Mouse (Mus musculus) CH12.LX (cell line): ENCODE measurements at regions not wholly inside any gene's neighbourhood (a gene's known extent, or its start where the extent isn't known, plus 50 kb on each side); places are given as distances from the start of the nearest gene placed in this dataset.

ENCODE experiments used
- BHLHE40 ChIP-seq: IDR thresholded peaks from 2 replicates; pipeline ENCODE4 v1.6.1; 2011; ENCODE audit warnings: mild to moderate bottlenecking, low read depth, low read length, improper control_type of control experiment
- CHD1 ChIP-seq: IDR thresholded peaks from 2 replicates; pipeline ENCODE4 v1.6.1; 2012; ENCODE audit warnings: low read depth, low read length, improper control_type of control experiment, inconsistent platforms
- CHD2 ChIP-seq: IDR thresholded peaks from 2 replicates; pipeline ENCODE4 v1.6.1; 2011; ENCODE audit warnings: low read length, improper control_type of control experiment
- CTCF ChIP-seq, 2 experiments: IDR thresholded peaks in 1 of 2; conservative IDR thresholded peaks in 1 of 2; 2 replicates each; pipeline ENCODE4 v1.5.1; 2011 to 2012; ENCODE audit warnings: low read depth in 2 of 2, low read length in 2 of 2, improper control_type of control experiment in 1 of 2, inconsistent platforms in 1 of 2, mild to moderate bottlenecking in 1 of 2, moderate library complexity in 1 of 2
- E2F4 ChIP-seq: IDR thresholded peaks from 2 replicates; pipeline ENCODE4 v1.6.1; 2011; ENCODE audit warnings: low read depth, low read length, improper control_type of control experiment; ENCODE audit not compliant: insufficient replicate concordance
- JUND ChIP-seq: conservative IDR thresholded peaks from 2 replicates; pipeline ENCODE4 v1.6.1; 2011; ENCODE audit warnings: low read depth, low read length, improper control_type of control experiment
- KAT2A ChIP-seq: IDR thresholded peaks from 2 replicates; pipeline ENCODE4 v1.6.1; 2012; ENCODE audit warnings: low read length, improper control_type of control experiment, inconsistent platforms; ENCODE audit not compliant: insufficient replicate concordance
- MAX ChIP-seq: IDR thresholded peaks from 2 replicates; pipeline ENCODE4 v1.6.1; 2011; ENCODE audit warnings: low read length, improper control_type of control experiment
- POLR2A ChIP-seq: IDR thresholded peaks from 2 replicates; pipeline ENCODE4 v1.6.1; 2011; ENCODE audit warnings: low read depth, mild to moderate bottlenecking, improper control_type of control experiment, low read length
- RAD21 ChIP-seq: IDR thresholded peaks from 2 replicates; pipeline ENCODE4 v1.6.1; 2011; ENCODE audit warnings: low read depth, mild to moderate bottlenecking, low read length, improper control_type of control experiment, moderate library complexity
- SMC3 ChIP-seq: IDR thresholded peaks from 2 replicates; pipeline ENCODE4 v1.6.1; 2011; ENCODE audit warnings: low read depth, low read length, improper control_type of control experiment
- TCF12 ChIP-seq: IDR thresholded peaks from 2 replicates; pipeline ENCODE4 v1.6.1; 2014; ENCODE audit warnings: low read depth, mild to moderate bottlenecking, inconsistent platforms, low read length, improper control_type of control experiment
- ZMIZ1 ChIP-seq: IDR thresholded peaks from 2 replicates; pipeline ENCODE4 v1.6.1; 2012; ENCODE audit warnings: low read depth, mild to moderate bottlenecking, inconsistent platforms, low read length, improper control_type of control experiment
- ZNF384 ChIP-seq: IDR thresholded peaks from 2 replicates; pipeline ENCODE4 v1.6.1; 2012; ENCODE audit warnings: low read depth, low read length, improper control_type of control experiment, inconsistent platforms

DNA sequence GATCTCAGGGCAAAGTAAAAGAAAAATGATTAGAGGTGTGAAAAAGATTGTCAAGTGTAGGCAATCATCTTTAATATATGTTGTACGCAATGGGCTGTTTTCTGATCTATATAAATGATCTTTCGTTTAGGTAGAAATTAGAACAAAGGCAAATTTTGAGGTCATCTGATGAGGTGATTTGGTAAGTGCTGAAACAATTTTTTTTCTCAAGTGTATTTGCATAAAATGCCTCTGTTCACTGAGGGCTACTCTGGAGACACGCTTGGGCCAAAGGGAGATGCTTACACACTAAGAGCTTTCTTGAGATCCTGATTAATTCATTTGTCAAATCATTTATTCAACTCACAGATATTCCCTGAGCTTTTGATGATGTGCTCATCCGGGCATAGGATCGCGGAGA is 719.4 kb upstream of the Adgra3 start:
- TF ChIP-seq POLR2A (no peak), JUND (no peak), SMC3 (no peak), CTCF (conservative IDR thresholded peaks at IDR 0.05 in 1 of 2, IDR thresholded peaks at IDR 0.05 in 1 of 2; ENCODE audit: low read depth in 2 of 2, low read length in 2 of 2) (no peak), MAX (no peak), ZNF384 (peak; percentile 94), BHLHE40 (no peak), CHD1 (no peak), RAD21 (no peak), E2F4 (no peak), CHD2 (no peak), KAT2A (no peak), ZMIZ1 (no peak), TCF12 (no peak)
